Mouse (Mus musculus): ENCODE results near the gene Kif3b. TPM values are rescaled to one million over a fixed set of nuclear protein-coding genes. Genes with fewer than 3 reads are reported as not detected.

Gene Kif3b
- polyA plus RNA-seq (2014; fragmentation: Illumina TruSeq; extraction: RNeasy Lipid Tissue Mini Kit (QIAGEN cat#74804); ENCODE audit: insufficient read depth, low read depth, low replicate concordance), result 7.7 TPM

GRCm38 (mm10) chr2:153290938-153291928 lies at the start of gene Kif3b:
Kif3b (plus strand) TSS chr2:153291413.

GRCm38 (mm10) chr2:153345454-153346220 lies 54.4 kb downstream of the Kif3b start, which contains the start of gene Asxl1:
Asxl1 (plus strand) TSS chr2:153345829.

Other genes with a start within 250 kb of the Kif3b start
- gene Ccm2l, start 225.5 kb upstream of the Kif3b start, polyA plus RNA-seq (2014; fragmentation: Illumina TruSeq; extraction: RNeasy Lipid Tissue Mini Kit (QIAGEN cat#74804); ENCODE audit: insufficient read depth, low read depth, low replicate concordance), result 20.7 TPM
- gene Hck, start 182.9 kb upstream of the Kif3b start, polyA plus RNA-seq (2014; fragmentation: Illumina TruSeq; extraction: RNeasy Lipid Tissue Mini Kit (QIAGEN cat#74804); ENCODE audit: insufficient read depth, low read depth, low replicate concordance), result 34.3 TPM
- 20.0 TPM for gene Tm9sf4, start 130.1 kb upstream of the Kif3b start, polyA plus RNA-seq (2014; fragmentation: Illumina TruSeq; extraction: RNeasy Lipid Tissue Mini Kit (QIAGEN cat#74804); ENCODE audit: insufficient read depth, low read depth, low replicate concordance)
- gene Tspyl3, start 66.0 kb upstream of the Kif3b start, polyA plus RNA-seq (2014; fragmentation: Illumina TruSeq; extraction: RNeasy Lipid Tissue Mini Kit (QIAGEN cat#74804); ENCODE audit: insufficient read depth, low read depth, low replicate concordance), result 3.5 TPM
- gene Plagl2, start 50.0 kb upstream of the Kif3b start, polyA plus RNA-seq (2014; fragmentation: Illumina TruSeq; extraction: RNeasy Lipid Tissue Mini Kit (QIAGEN cat#74804); ENCODE audit: insufficient read depth, low read depth, low replicate concordance), result 4.8 TPM
- 9.7 TPM for gene Pofut1, start 49.9 kb upstream of the Kif3b start, polyA plus RNA-seq (2014; fragmentation: Illumina TruSeq; extraction: RNeasy Lipid Tissue Mini Kit (QIAGEN cat#74804); ENCODE audit: insufficient read depth, low read depth, low replicate concordance)
- gene Asxl1, start 54.4 kb downstream of the Kif3b start, polyA plus RNA-seq (2014; fragmentation: Illumina TruSeq; extraction: RNeasy Lipid Tissue Mini Kit (QIAGEN cat#74804); ENCODE audit: insufficient read depth, low read depth, low replicate concordance), result 7.9 TPM
- gene 4930404H24Rik, start 201.4 kb downstream of the Kif3b start, polyA plus RNA-seq (2014; fragmentation: Illumina TruSeq; extraction: RNeasy Lipid Tissue Mini Kit (QIAGEN cat#74804); ENCODE audit: insufficient read depth, low read depth, low replicate concordance), result not detected
- 4.1 TPM for gene Nol4l, start 238.6 kb downstream of the Kif3b start, polyA plus RNA-seq (2014; fragmentation: Illumina TruSeq; extraction: RNeasy Lipid Tissue Mini Kit (QIAGEN cat#74804); ENCODE audit: insufficient read depth, low read depth, low replicate concordance)

Measured in lung, adult 10 weeks (tissue).